Mouse (Mus musculus) cerebellum, adult 9-10 months (tissue): Measurements from ENCODE around the gene Ankrd11.
A peak's percentile ranks its signal among the peaks of the same experiment; 100 is the strongest.

Experiments used
- DNase-seq: peaks from one replicate; pipeline ENCODE4 v3.0.0; 2022

The Ankrd11 gene

DNA sequence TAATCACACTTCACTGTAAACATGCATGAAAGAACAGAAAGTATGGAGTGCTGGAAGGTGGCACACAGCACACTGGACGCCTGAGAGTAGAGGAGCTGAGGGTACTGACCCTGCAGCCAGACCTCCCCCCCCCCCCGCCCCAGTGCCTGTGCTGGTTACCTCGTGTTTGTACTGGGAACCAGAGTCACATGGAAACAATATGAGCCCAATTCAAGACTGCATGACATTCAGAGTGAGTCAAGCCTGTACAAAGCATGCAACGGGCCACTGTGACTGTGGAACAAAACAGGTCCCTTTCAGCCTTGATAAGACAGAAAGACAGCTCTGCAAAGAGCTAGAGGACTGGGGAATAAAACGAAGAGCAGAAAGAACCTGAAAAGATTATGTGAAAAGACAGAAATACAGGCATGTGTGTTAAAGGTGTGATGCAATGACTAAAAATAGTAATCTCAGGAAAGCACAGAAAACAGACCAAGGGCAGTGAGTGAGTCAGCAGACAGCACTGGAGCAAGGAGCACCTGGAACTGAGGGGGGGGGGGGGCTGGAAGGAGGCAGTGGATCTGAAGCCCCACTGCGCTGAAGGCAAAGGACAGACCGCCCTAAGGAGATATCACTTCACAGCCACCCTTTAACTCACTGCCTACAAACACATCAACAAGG lies 118.5 kb downstream of the Ankrd11 start:
- DNase-seq, result no peak

DNA sequence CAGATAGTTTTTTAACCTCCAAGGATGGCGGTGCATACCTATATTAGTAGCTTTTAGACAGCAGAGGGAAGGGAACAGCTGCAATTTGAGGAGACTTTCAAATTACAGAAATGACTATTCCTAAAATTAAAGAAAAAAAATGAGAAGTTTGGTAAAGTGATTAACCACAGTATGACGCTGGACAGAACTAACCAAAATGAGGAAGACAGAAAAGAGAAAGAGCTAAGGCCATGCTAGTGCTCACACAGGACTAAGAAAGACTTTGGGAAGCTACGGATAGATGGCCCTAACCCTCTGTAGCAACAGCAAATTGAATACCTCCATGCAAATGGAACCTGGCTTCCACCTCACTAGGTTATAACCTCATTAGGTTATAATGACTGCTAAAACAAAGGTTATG lies 119.1 kb downstream of the Ankrd11 start:
- no peak for DNase-seq

DNA sequence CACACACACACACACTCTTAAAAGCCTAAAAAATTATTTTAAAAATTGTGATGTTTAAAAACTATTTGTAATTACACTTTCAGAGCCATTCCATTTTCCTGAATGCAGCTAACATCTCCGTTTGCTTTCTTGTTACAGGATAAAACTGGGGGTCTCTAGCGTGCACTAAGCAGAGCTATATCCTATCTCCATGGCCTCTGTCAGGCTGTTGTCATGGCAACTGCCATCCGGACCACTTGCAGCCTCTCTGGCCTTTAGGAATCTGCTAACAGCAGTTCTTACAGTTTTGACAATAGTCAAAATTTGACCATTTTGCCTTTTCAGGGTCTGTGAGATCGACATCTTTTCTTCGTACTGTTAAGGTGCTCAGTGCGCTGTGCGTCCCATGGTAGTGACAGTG lies 121.2 kb downstream of the Ankrd11 start:
- no peak for DNase-seq

DNA sequence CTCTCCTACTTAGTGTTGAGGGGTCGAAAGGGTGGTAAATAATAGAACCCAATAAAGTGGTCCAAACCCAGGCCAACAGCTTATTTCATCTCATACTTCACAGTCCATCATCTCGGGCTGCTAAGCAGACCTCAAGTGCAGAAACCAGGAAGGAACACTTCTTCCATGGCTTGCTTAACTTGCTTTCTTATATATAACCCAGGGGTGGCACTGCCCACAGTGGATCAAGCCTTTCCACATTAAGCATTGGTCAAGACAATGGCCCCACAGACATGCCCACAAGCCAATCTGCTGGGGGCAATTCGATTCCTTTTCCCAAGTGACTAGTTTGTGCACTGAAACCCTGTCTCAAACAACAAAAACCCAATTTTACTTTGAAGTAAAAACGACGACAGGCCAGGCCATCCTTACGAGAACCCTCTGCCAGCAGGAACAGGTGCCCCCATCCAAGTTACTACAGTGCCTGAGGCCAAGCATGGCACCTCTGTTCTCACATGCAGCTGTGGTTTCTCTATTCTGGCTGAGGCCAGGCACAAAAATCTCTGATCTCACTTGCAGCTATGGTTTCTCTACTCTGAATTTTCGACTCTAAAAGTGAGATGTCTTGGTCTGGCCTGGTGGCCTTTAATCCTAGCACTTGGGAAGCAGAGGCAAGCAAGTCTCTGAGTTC lies 123.5 kb downstream of the Ankrd11 start:
- no peak for DNase-seq

DNA sequence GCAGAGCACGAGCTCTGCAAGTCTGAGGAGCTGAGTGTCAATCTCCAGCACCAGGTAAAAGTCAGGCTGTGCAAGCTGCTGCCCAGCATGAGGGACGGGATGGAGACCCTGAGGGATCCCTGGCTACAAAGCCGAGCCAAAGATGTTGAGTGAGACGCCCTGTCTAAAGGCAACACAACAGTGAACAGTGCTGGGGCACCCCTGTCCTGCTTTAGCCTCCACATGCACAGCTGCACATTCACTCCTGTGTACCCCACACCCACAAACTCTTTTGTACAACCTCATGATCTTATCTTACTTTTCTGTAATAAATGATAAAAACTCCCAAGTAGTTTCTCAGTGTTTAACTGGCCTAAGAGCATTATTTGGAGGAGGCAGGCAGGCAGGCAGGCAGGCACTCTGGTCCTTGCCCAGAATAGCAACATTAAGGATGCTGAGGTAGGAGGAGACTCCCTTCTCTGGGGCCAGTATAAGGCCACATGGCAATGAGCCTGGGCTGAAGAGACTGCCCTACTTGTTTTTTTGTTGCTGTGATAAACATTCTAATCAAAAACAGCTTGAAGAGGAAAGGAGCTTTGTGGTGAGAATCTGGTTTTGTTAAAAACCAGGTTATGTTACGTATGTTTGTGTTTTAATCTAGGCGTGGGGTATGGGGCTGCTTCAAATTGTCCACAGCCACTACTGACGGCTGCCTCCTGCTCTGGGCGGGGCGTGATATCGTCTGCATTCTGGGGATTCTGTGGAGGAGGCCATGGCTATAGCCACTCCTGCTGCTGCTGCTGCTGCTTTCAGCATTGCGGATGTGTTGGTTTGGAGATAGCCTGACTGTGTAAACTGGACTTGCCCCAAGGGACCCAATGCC lies 124.3 kb downstream of the Ankrd11 start:
- no peak for DNase-seq

DNA sequence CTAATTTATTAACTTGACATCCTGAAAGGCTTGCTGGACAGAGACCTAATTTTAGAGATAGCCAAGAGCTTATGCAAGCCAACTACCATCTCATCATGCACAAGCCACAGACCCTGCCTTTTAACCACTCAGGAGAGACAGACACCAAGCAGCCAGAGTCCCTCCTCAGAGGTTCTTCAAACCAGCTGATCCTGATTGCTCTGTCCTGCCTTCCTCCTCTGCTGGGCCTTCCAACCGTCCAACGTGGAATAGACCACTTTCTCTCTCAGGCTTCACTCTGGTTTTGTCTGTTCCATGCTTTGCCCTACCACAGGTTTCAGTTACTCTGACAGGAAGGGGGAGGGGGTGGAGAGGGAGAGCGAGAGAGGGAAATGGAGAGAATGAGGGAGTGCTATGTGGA lies 125.3 kb downstream of the Ankrd11 start:
- DNase-seq, result no peak

DNA sequence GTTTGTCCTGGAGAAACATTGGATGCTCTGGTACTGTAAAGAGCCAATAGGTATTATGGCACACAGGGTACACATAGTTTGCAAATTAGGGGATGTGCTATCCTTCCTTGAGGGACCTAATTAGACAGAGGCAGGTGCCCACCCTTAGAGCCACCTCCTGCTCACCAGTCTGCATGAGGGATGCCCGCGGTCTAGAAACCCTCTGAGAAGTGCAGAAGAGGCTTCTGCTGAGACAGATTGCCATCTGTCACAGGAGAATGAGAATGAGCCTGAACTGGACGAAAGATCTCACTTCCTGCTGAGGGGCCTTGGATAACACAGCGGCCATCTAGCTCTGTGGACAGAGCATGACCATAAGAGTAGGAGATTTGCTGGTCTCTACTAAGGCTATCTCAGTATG lies 129.2 kb downstream of the Ankrd11 start:
- DNase-seq, result peak; percentile 76

DNA sequence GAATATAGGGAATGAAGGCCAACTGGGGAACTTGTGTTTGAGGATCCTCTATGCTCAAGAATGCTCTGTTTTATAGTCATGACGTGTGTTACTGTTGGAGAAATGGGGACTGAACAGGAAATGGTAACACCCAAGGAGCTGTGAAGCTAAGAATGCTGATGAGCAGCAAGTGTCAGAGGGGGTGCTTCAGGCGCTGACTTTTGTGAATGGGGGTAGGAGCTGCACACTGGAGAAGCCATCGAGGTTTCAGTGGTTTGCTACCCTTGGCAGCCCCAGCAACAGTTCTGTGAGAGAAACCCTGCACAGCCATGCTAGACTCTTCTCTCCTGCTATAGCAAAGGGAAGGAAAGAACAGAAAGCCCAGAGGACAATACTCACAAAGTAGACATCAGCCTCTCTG lies 129.9 kb downstream of the Ankrd11 start:
- no peak for DNase-seq

DNA sequence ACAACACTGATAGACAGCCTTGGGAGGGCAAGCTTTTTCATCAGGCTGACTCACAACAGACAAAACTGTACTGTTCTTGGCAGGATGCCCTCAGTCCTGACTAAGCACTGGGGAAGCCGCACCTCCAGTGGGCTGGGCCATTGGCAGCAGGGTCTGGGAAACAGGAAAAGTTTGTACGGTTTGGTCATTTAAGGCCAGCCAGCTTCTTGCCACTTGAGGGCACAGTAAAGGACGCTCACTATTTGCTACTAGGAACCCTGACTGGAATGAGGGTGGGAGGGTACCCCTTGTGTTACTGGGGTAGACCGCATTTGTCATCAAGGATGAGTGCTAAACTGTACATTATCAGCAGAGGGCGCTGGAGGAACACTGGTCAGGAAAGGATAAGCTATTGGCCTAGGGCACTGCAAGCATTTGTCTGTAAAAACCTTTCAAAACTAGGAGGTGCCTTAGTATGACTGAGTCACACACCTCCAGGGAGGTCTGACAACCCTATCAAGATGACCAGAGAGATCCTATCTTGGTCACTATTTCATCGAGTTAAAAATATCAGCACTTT lies 135.5 kb downstream of the Ankrd11 start:
- DNase-seq, result peak; percentile 95

DNA sequence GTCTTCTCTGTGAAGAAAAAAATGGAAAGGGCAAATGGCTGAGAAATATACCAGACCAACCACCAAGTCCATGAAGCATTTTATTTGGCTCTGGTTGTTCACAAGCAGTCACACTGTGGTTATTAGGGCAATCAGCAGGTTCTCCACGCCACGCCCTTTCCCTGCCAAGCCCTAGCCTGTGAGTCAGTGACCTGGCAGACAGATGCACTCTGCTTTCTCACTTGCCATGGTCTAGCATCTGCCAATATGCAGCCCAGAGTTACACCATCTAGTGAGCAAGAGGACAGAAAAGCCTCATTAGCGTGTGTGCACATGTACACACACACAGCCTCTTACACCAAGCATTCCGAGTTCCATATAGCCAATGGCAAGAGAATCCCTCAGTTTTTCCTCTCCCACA lies 136.7 kb downstream of the Ankrd11 start:
- peak; percentile 65 for DNase-seq

DNA sequence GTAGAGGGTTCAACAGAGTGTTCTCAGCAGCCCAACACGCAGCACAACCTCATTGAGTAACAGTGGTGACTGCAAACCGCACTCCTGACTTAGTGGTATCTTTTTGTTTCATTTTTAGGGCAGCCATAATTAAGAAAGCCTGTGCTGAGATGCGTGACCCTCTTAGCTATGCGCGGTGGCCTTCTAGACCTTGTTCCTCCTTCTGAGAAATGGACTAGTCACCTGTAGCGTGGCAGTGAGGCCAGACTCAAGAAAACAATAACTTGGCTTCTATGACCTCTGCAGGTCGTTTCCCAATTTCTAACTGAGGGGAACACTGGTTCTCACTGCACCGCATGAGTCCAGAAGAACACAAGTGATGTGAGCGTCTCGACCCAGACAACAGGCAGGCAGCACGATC lies 137.6 kb downstream of the Ankrd11 start:
- DNase-seq, result no peak

DNA sequence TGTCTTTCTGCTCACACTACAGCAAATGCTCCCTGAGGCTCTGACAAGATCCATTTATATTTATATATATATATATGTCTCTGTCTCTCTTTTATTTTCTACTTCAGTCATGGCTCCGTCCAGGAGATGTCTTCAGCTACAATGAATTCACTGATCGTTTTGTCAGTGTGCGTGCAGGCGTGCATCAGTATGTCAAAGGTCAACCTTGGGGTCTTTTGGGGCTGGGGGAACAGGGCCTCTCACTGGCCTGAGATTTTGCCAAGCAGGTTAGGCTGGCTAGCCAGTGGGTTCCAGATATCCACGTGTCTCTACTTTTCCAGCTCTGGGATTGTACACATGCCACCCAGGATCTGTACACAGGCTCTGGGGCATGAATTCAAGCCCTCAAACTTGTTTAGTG lies 139.1 kb downstream of the Ankrd11 start:
- no peak for DNase-seq

DNA sequence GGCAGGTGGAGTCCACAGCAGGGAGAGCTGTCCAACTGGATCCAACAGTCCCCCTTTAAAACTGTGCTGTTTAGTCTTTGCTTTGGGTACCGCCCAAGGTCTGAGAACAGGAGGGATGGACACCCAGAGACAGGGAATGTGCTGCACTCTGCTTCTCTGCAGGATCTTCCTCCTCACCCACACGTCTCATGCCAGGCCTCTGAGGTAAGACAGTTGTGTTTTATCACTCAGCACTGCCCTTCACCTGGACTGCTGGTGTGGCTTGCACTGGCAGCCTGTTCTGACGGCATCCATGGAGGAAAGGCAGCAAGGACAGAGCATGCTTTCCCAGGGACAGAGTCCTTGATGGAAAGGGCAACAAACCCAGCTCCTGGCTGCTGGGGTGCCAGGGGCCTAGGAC lies 139.5 kb downstream of the Ankrd11 start:
- DNase-seq, result peak; percentile 59

DNA sequence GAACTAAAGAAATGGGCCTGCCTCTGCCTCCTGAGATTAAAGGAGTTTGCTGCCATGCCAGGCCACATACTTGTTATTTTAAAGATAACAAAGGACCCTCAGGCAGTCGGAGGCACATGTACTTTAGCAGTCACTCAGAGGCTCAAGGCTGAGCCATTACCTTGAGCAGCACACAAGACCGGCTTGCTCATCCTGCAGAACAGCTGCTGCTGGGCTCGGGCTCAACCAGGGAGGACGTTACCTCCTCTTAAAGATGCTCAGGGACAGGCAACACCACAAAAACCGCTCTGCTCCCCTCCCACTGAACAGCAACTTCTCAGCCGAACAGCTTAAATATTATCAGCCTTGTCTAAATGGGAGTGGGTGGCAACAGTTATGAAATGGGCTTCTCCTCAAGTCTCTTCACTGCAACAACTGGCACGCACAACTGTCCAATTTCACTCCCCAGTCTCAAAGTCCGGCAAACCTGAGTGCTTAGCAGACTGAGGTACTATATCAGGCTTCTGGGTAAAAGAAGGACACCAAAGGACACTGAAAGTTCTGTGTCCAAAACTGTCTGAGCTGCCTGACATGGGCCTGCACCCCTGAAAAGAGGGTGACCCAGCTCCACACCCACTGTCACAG lies 140.1 kb downstream of the Ankrd11 start:
- no peak for DNase-seq

DNA sequence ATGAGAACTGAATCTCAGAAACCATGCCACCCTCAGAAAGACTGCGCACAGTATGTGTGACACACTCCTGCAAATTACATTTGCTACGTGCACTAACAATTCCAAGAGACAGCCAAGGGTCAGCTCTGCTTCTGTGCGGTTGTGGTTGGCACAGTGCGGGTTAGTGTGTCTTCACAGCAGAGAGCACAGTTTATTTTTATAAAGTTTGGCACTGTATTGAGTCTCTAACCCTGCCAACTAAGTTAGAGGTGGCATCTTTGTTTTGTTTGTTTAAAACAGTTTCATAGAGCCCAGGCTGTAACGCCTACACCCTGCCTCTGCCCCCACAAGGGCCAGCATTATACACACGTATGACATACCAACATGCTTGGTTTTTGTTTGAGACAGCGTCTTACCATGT lies 140.6 kb downstream of the Ankrd11 start:
- DNase-seq, result no peak

DNA sequence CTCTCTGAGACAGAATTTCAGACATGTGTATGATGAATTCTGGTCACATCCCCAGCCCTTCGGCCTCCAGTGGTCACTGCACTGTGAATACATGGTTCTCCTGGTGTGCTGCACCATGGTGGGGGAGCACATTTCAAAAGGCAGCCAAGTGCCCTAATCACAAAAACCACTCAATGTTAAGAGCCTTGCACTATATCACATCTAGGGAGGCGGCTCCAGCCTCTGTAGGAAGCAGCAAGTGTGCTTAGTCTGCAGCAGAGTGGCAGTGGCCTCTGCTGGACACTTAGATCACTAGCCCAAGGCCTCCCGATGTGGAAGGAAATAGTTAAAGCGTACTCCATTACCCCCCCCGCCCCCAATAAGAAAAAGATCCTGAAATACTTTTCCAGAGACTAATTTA lies 143.0 kb downstream of the Ankrd11 start:
- no peak for DNase-seq

DNA sequence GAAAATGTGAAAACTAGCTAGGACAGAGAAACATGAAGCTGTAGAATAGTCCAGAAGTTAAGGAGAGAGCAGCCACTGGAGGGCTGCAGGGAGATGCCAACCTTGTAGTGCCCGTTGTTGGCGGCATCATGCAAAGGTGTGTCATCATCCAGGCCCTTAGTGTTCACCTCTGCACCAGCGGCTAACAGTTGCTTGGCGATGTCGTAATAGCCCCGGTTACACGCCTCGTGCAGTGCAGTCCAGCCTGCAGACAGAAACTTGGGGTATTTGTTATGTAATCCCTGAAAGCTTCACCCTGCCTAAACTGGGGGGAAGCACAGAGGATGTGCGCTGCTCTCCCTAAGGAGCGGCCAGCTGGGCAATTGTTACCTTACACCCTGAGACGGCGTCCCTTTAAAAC lies 143.6 kb downstream of the Ankrd11 start:
- DNase-seq, result no peak

DNA sequence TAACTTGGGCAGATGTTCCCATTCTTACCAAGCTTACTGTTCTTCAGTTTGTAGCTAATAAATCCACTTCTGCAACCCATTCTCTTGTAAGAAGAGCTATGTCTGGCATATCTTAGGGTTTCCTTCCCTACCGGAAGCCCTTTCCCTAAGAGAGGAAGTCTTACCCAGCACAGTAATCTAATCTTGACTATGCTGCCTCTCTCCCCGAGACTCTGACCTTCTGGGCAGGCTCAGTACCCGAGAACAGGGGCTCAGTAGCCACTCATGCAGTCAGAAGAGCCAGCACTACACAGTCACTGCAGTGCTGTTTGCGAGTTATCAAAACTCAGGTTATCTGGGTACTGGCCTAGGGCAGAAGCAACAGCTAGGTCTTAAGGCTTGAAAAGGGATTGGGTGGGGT lies 144.1 kb downstream of the Ankrd11 start:
- DNase-seq, result no peak

DNA sequence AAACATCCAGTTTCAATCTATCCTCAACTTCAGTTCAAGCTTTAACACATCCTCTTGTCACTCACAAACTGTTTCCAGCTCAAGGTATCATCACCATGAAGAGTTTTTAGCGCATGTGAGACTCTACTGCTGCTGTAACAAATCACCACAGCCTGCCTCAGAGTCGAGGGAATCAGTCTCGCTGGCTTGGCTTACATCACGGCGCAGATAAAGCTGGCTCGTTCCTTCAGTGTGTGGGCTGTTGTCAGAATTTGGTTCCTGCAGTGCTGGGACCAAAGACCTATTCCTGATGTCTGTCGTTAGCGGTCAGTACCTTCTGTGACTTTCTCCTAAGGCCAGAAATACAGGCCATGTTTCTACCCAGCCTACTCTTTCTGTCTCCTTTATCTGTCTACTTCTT lies 144.9 kb downstream of the Ankrd11 start:
- DNase-seq, result no peak

DNA sequence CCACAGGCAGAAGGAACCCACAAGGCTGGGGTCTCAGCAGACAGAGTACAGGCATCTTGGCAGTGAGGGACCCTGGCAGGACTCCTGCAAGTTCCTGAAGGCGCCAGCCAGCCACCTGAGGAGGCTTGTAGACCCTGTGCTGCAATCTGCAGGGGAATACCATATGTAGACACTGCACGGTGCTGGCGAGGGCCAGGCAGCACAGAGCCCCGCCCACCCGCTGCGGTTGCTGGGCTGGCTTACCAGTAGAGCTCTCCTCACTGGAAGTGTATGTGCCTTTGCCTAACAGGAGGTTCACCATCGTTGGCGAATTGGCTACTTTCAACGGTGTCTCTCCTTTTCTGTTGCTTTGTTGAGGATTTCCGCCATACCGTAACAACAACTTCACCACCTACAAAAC lies 145.8 kb downstream of the Ankrd11 start:
- no peak for DNase-seq

DNA sequence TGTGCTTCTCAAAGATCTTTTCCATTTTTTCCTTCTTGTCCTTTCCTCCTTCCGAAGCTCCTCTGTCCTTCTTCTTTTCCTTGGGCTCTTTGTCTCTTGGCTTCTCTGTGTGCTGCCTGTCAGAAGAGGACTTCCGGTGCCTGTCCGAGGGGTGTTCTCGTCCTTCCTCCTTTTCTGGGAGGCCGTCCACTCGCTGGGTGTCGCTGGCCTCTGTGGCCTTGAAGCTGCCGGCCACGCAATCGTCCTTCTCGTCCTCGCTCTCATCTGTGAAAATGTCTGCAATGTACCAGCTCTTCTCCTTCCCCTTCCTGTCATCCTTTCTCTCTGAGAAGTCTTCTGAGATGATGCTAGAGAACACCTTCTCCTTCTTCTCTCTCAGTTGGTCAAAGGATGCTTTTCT lies 148.6 kb downstream of the Ankrd11 start:
- DNase-seq, result no peak

DNA sequence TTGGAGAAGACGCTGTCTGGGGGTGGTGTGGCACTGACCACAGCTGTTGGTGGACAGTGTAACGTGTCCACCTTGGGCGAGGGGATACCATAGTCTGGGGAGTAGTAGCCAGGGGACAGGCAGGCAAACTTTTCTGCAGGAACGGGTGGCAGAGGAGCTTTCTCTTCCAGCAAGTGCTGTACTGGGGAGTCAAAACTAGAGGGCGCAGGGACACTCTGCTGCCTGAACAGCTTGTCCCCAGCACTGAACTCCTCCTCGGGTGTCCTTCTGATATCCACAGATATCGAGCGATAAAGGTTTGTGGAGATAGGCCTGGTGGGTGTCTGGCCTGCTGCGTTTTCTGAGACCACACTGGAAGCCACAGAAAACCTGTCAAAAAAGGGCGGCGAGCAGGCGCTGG lies 150.6 kb downstream of the Ankrd11 start:
- DNase-seq, result no peak

DNA sequence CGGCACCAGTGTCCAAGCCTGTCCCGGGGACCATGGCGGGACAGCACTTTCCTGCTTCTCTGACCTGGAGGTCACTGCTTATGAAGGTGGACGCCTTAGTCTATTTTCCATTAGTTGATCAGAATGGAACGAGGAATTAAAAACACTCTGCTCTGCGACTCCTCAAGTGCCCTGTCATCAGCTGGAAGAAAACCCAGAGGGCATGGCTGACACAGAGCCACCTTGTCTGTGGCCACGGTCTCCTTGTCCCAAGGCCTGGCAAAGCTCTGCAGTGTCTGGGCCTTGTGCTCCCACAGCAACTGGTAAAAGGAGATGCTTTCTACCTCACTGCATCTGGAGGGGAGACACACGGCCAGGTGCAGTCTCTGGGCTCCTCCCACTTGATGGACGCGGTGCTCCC lies 158.4 kb downstream of the Ankrd11 start:
- no peak for DNase-seq
